Mouse (Mus musculus) cerebellum, postnatal 36 days (tissue): Measurements from ENCODE around the gene Tmem181a.
"Not testable (repeated sequence)": the region's sequence is repeated elsewhere in the genome, so short reads cannot be mapped to it uniquely, and the experiment has no call there.

Source experiments
- DNase-seq, 2 experiments: peaks; one replicate each; pipeline ENCODE4 v3.0.0; 2021 to 2022; ENCODE audit warnings: mixed read lengths in 2 of 2

The Tmem181a gene

DNA sequence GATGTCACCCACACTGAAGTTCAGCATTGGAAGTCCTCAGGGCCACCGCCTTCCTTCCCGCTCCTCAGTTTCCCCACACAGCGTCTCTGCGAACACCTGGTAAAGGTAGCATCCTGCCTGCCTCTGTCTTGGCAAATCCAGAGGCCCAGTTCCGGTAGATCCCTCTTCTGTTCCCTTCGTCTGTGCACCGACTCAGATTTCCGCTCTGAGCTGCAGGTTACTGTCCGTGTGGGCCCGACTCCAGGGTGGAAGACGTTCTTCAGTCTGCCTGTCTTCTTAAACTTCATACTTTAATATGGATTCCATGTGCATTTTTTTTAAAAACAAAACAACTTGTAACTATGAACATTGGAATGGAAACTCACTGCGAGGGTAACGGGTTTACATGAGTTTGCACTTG is 49.8 kb downstream of the Tmem181a start:
- not testable (repeated sequence) for DNase-seq

- DNase-seq = not testable (repeated sequence)
These were observed 55.1 kb downstream of the Tmem181a start for GRCm38 (mm10) chr17:6311716-6312115.

DNA sequence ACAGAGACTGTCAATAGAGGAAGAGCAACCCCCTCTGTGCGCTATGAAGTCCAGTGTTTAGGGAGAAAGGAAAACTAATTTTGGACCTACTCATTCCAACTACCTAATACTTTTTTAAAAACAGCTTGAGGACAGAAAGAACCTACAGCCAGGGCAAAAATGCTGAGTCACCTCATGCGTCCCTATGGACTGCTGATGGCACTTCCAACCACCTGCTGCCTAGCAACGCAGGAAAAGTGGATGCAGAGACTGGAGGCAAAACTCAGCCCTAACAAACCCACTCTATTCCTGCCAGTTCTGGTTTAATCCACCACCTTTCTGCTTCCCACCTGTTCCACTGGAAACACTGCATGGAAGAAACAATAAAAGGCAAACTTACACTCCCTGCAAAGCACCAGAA is 56.1 kb downstream of the Tmem181a start:
- DNase-seq = not testable (repeated sequence)

GRCm38 (mm10) chr17:6314493-6314892 is 57.8 kb downstream of the Tmem181a start:
- not testable (repeated sequence) for DNase-seq

DNA sequence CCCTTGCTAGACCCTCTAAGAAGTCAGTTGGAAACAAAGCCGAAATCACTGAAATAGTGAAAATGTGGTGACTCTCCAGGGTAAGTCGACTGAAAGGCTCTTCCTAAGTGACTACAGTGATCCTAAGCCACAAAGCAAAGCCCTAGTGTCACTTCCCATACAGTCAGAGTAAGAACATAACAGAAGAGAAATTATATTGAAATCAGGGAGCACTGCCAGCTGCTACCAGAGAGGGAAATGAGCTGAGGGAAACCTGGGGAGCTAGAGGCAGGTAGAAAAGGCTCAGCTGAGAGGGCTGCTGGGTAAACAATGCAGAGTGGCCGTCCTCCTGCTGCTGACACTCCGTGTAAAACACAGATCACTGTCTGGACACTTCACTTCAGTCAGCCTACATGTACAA is 59.0 kb downstream of the Tmem181a start:
- DNase-seq = peak in 1 of 2 experiments; percentile 56

DNA sequence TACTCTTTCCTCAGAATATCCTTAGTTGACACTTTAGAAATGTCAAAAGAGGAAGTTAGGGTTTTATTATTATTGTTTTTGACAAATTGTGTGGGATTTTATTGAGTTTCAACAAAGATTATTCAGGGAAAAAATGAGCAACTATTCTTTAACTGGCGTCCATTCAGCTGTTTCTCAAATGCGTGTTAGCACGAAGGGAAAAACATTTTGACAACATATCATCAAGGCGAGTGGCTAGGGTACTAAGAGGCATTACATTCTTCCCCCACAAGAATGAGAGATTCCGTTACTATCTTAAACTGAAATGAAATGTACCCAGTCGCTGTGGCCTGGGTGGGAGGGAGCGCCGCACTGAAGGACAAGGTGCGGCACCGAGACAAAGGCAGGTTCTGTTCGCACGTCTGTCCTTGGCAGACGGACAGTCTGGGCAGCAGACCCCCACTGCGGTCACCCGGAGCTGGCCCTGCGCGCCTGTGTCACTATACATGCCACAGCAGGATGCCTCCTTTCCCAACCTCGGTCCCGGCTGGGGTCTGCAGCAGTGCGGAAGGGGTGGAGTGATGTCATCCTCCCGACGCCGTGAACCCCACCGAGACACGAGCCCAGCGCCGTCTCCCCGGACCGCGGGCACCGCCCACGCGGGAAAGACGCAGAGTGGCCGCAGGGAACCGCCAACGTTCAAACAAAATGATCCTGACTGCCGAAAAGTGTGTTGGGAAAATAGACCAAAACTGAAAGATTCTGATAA is 59.9 kb downstream of the Tmem181a start:
- DNase-seq = peak; percentile 71

DNA sequence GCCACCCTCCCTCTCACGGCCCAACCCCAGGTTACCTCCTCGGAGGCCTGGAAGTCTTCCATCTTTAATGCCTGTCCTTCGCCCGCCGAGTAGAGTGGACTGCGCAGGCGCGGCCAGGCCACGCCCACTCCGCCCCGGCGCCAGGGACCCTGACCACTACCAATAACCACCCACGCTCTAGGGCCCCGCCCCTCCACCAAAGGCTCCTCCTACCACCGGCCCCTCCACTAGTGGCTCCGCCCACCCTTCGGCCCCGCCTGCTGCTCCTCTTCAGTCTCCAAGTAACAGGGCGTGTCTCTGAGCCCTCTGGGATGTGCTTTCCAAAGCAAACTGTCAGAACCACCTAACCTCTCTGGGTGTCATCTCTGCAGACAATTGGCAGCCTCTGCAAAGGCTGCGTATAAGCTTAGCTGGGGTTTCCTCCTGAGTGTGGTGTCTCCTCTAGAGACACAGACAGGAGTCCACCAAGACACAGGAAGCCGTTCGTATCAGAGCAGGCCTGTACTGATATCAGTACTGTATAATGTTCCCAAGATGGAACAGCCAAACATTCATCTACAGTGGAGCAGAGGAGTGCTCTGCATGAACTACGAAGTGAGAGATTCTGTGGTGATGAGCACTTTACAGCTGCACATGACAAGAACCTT is 60.8 kb downstream of the Tmem181a start, which contains the start of gene Dynlt1a:
TSS of gene Dynlt1a (minus strand) at position 162 of the 647 bp plus-strand sequence.
- peak; percentile 100 for DNase-seq

- DNase-seq = not testable (repeated sequence)
These were observed 64.6 kb downstream of the Tmem181a start for GRCm38 (mm10) chr17:6321081-6321777.

DNA sequence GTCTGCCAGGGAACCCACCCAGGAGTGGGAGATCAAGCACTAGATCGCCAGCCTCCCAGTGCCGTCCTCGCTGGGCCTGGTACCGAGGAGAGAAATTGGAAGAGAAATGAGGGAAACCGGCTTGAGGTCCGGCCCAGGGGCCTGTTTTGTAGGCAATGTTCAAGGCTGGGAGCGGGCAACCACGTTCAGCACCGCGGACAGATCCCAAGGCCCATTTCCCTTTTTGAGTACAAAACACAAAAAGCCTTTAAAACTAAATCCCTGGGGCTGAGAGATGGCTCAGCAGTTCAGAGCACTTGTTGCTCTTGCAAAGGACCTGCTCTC is 65.1 kb downstream of the Tmem181a start:
- DNase-seq = not testable (repeated sequence)

- DNase-seq = not testable (repeated sequence)
These were observed 68.4 kb downstream of the Tmem181a start for GRCm38 (mm10) chr17:6325021-6325420.

DNA sequence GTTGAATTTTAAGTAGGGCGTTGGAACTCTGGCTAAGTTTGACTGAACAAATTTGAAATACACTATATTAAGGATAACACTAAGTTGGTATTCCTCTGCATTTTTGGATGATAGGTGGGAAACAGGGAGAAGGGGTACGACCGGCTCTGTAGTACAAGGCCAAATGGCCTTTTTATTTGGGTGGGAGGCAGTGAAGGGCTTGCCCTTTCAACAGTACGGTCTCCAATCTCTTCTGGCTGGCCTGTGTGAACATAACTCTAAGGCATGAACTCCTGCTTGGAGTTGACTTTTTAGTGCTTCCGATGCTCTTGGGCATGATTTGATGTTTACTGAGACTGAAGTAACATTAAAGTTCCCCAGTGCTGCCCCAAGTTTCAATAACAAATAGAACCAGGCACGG is 68.9 kb downstream of the Tmem181a start:
- not testable (repeated sequence) for DNase-seq

DNA sequence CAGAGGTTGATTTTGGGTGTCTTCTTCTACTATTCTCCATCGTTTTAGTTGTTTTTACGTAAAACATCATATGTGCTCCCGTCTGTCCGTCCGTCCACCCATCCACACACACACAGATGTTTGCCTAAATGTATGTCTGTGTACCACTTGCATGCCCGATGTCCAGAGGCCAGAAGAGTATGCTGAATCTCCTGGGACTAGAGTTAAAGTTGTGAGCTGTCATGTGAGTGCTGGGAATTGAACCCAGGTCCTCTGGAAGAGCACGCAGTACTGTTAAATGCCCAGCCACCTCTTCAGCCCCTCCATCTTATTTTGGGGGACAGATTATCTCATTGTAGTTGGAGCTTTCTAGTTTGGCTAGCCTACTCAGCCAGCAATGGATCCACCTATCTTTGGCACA is 70.9 kb downstream of the Tmem181a start:
- DNase-seq = not testable (repeated sequence)

- DNase-seq = not testable (repeated sequence)
These were observed 72.3 kb downstream of the Tmem181a start for GRCm38 (mm10) chr17:6328997-6329396.

DNA sequence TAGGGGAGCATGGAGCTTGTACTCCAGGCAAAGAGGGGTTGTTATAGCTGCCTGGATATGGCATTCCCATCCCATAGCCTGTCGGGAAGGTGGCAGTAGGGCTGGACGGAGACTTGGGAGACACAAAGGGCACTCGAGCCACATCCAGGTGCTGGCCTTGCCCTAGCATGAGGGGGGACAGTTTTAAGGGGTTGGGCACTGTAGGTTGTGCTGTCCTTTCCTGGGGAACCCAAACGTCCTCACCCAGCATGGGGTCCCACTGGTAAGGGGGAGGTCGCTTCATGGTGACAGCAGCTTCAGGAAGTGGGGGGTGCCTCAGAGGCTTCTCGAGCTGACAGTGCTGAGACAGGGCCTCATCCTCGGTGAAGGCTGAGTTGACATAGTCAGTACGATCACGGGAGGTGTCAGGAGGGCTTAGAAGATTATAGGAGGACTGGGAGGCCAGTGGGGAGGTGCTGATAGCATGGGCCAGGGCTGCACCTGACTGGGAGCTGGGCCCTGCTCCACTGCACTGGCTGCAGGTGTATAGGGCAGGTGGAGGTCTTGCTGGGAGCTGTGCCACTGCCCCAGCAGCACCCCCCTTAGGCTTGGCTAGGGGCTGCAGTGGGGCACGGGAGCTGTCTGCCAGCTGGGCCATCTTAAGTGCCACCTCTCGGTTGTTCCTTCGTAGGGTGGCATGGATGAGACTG is 86.1 kb downstream of the Tmem181a start:
- DNase-seq = not testable (repeated sequence)

- DNase-seq = peak in 1 of 2 experiments; percentile 6
These were observed 98.6 kb downstream of the Tmem181a start for GRCm38 (mm10) chr17:6355256-6355655.
